Mouse (Mus musculus): ENCODE measurements at regions not wholly inside any gene's neighbourhood (a gene's known extent, or its start where the extent isn't known, plus 50 kb on each side); places are given as distances from the start of the nearest gene placed in this dataset.

- 77% methylated on average over 8 of the region's 8 CpGs for WGBS
- H3K27ac ChIP-seq: no peak overlapping the region
- H3K9me3 ChIP-seq: no peaks in the 10 kb centered on the region
- no peak for DNase-seq (ENCODE audit: extremely low spot score, low spot score)
- H3K36me3 ChIP-seq (replicated peaks): no peaks in the 10 kb centered on the region
- H3K27me3 ChIP-seq (ENCODE audit: poor library complexity, severe bottlenecking): no peaks in the 10 kb centered on the region
- no peak overlapping the region for H3K4me3 ChIP-seq
- H3K4me1 ChIP-seq: no peaks in the 10 kb centered on the region; the same call in 1 of the 2 replicates
These were observed 132.7 kb downstream of the Otoa start for GRCm38 (mm10) chr7:121214181-121214580.

- no peak for DNase-seq (ENCODE audit: extremely low spot score, low spot score)
- no peaks in the 10 kb centered on the region for H3K36me3 ChIP-seq (replicated peaks)
- no peaks in the 10 kb centered on the region for H3K4me1 ChIP-seq
- no peaks in the 10 kb centered on the region for H3K27me3 ChIP-seq (ENCODE audit: poor library complexity, severe bottlenecking)
- H3K4me3 ChIP-seq: no peak overlapping the region
- H3K27ac ChIP-seq: no peak overlapping the region
- WGBS: 93% methylated on average over 3 of the region's 3 CpGs
- H3K9me3 ChIP-seq: no peaks in the 10 kb centered on the region
These were observed 133.6 kb downstream of the Otoa start for GRCm38 (mm10) chr7:121215032-121215431.

GRCm38 (mm10) chr7:121215735-121216134, 134.3 kb downstream of the Otoa start:
- Histone ChIP-seq H3K27me3 (ENCODE audit: poor library complexity, severe bottlenecking) (no peaks in the 10 kb centered on the region), H3K4me3 (no peak overlapping the region), H3K9me3 (no peaks in the 10 kb centered on the region), H3K36me3 (replicated peaks) (no peaks in the 10 kb centered on the region), H3K4me1 (no peaks in the 10 kb centered on the region), H3K27ac (no peak overlapping the region)
- no peak for DNase-seq (ENCODE audit: extremely low spot score, low spot score)
- 70% methylated on average over 1 of the region's 1 CpGs for WGBS

GRCm38 (mm10) chr7:121218031-121218430, 136.6 kb downstream of the Otoa start:
- no peak overlapping the region for H3K4me3 ChIP-seq
- H3K4me1 ChIP-seq: no peaks in the 10 kb centered on the region
- WGBS: 96% methylated on average over 10 of the region's 10 CpGs
- no peak for DNase-seq (ENCODE audit: extremely low spot score, low spot score)
- no peak overlapping the region for H3K27ac ChIP-seq
- H3K36me3 ChIP-seq (replicated peaks): no peaks in the 10 kb centered on the region
- no peaks in the 10 kb centered on the region for H3K27me3 ChIP-seq (ENCODE audit: poor library complexity, severe bottlenecking)
- H3K9me3 ChIP-seq: no peaks in the 10 kb centered on the region

- no peaks in the 10 kb centered on the region for H3K36me3 ChIP-seq (replicated peaks)
- H3K27me3 ChIP-seq (ENCODE audit: poor library complexity, severe bottlenecking): no peaks in the 10 kb centered on the region
- no peaks in the 10 kb centered on the region for H3K9me3 ChIP-seq
- DNase-seq (ENCODE audit: extremely low spot score, low spot score): no peak
- H3K27ac ChIP-seq: no peak overlapping the region
- H3K4me1 ChIP-seq: no peaks in the 10 kb centered on the region
- 92% methylated on average over 7 of the region's 7 CpGs for WGBS
- no peak overlapping the region for H3K4me3 ChIP-seq
These were observed 139.7 kb downstream of the Otoa start for GRCm38 (mm10) chr7:121221158-121221557.

GRCm38 (mm10) chr7:121231881-121232280, 150.4 kb downstream of the Otoa start:
- Histone ChIP-seq H3K4me3 (no peak overlapping the region), H3K27ac (no peak overlapping the region), H3K9me3 (no peaks in the 10 kb centered on the region), H3K4me1 (no peaks in the 10 kb centered on the region), H3K36me3 (replicated peaks) (no peaks in the 10 kb centered on the region), H3K27me3 (ENCODE audit: poor library complexity, severe bottlenecking) (no peaks in the 10 kb centered on the region)
- no peak for DNase-seq (ENCODE audit: extremely low spot score, low spot score)
- 90% methylated on average over 3 of the region's 3 CpGs for WGBS

GRCm38 (mm10) chr7:121234831-121235230, 153.4 kb downstream of the Otoa start:
- WGBS: 89% methylated on average over 6 of the region's 6 CpGs
- DNase-seq (ENCODE audit: extremely low spot score, low spot score): no peak
- H3K4me3 ChIP-seq: no peak overlapping the region
- H3K27ac ChIP-seq: no peak overlapping the region
- H3K9me3 ChIP-seq: no peaks in the 10 kb centered on the region
- H3K4me1 ChIP-seq: no peaks in the 10 kb centered on the region
- H3K36me3 ChIP-seq (replicated peaks): no peaks in the 10 kb centered on the region
- no peaks in the 10 kb centered on the region for H3K27me3 ChIP-seq (ENCODE audit: poor library complexity, severe bottlenecking)

GRCm38 (mm10) chr7:121239731-121240130, 151.9 kb upstream of the Hs3st2 start:
- Histone ChIP-seq H3K27me3 (ENCODE audit: poor library complexity, severe bottlenecking) (no peaks in the 10 kb centered on the region), H3K36me3 (replicated peaks) (no peaks in the 10 kb centered on the region), H3K4me3 (no peak overlapping the region), H3K27ac (no peak overlapping the region), H3K9me3 (no peaks in the 10 kb centered on the region), H3K4me1 (no peaks in the 10 kb centered on the region)
- no peak for DNase-seq (ENCODE audit: extremely low spot score, low spot score)
- WGBS: 87% methylated on average over 6 of the region's 6 CpGs

- no peak for DNase-seq (ENCODE audit: extremely low spot score, low spot score)
- Histone ChIP-seq H3K4me3 (no peak overlapping the region), H3K4me1 (no peaks in the 10 kb centered on the region), H3K9me3 (no peaks in the 10 kb centered on the region), H3K27ac (no peak overlapping the region), H3K27me3 (ENCODE audit: poor library complexity, severe bottlenecking) (no peaks in the 10 kb centered on the region), H3K36me3 (replicated peaks) (no peaks in the 10 kb centered on the region)
- 88% methylated on average over 6 of the region's 6 CpGs for WGBS
These were observed 143.8 kb upstream of the Hs3st2 start for GRCm38 (mm10) chr7:121247845-121248244.

- Histone ChIP-seq H3K9me3 (no peaks in the 10 kb centered on the region), H3K4me3 (no peak overlapping the region), H3K4me1 (no peaks in the 10 kb centered on the region), H3K27ac (no peak overlapping the region), H3K36me3 (replicated peaks) (no peaks in the 10 kb centered on the region), H3K27me3 (ENCODE audit: poor library complexity, severe bottlenecking) (no peaks in the 10 kb centered on the region)
- 85% methylated on average over 2 of the region's 2 CpGs for WGBS
- DNase-seq (ENCODE audit: extremely low spot score, low spot score): no peak
These were observed 134.2 kb upstream of the Hs3st2 start for GRCm38 (mm10) chr7:121257466-121257865.

GRCm38 (mm10) chr7:121258826-121259496, 132.7 kb upstream of the Hs3st2 start:
- Histone ChIP-seq H3K9me3 (no peaks in the 10 kb centered on the region), H3K27ac (no peak overlapping the region), H3K4me3 (no peak overlapping the region), H3K4me1 (no peaks in the 10 kb centered on the region), H3K27me3 (ENCODE audit: poor library complexity, severe bottlenecking) (no peaks in the 10 kb centered on the region), H3K36me3 (replicated peaks) (no peaks in the 10 kb centered on the region)
- peak; percentile 47 for DNase-seq (ENCODE audit: extremely low spot score, low spot score)
- 54% methylated on average over 12 of the region's 12 CpGs for WGBS

- no peak for DNase-seq (ENCODE audit: extremely low spot score, low spot score)
- H3K27me3 ChIP-seq (ENCODE audit: poor library complexity, severe bottlenecking): no peaks in the 10 kb centered on the region
- 91% methylated on average over 21 of the region's 21 CpGs for WGBS
- H3K27ac ChIP-seq: no peak overlapping the region
- H3K36me3 ChIP-seq (replicated peaks): no peaks in the 10 kb centered on the region
- H3K9me3 ChIP-seq: no peaks in the 10 kb centered on the region
- no peaks in the 10 kb centered on the region for H3K4me1 ChIP-seq
- H3K4me3 ChIP-seq: no peak overlapping the region
These were observed 132.1 kb upstream of the Hs3st2 start for GRCm38 (mm10) chr7:121259497-121260009.

- H3K4me3 ChIP-seq: no peak overlapping the region
- DNase-seq (ENCODE audit: extremely low spot score, low spot score): no peak
- no peaks in the 10 kb centered on the region for H3K36me3 ChIP-seq (replicated peaks)
- 84% methylated on average over 2 of the region's 2 CpGs for WGBS
- no peaks in the 10 kb centered on the region for H3K9me3 ChIP-seq
- no peaks in the 10 kb centered on the region for H3K27me3 ChIP-seq (ENCODE audit: poor library complexity, severe bottlenecking)
- H3K4me1 ChIP-seq: no peaks in the 10 kb centered on the region
- no peak overlapping the region for H3K27ac ChIP-seq
These were observed 122.3 kb upstream of the Hs3st2 start for GRCm38 (mm10) chr7:121269358-121269757.

GRCm38 (mm10) chr7:121280597-121280996, 111.1 kb upstream of the Hs3st2 start:
- no peak for DNase-seq (ENCODE audit: extremely low spot score, low spot score)
- no peaks in the 10 kb centered on the region for H3K36me3 ChIP-seq (replicated peaks)
- no peak overlapping the region for H3K4me3 ChIP-seq
- H3K27ac ChIP-seq: no peak overlapping the region
- WGBS: 55% methylated on average over 1 of the region's 1 CpGs
- H3K9me3 ChIP-seq: no peaks in the 10 kb centered on the region
- H3K27me3 ChIP-seq (ENCODE audit: poor library complexity, severe bottlenecking): no peaks in the 10 kb centered on the region
- no peaks in the 10 kb centered on the region for H3K4me1 ChIP-seq

Data from forebrain, embryonic 10.5 days (tissue).